Mouse (Mus musculus) heart, postnatal 25 days (tissue): Measurements from ENCODE around the gene Sox6. TPM values are rescaled to one million over a fixed set of nuclear protein-coding genes. Genes with fewer than 3 reads are reported as not detected.

Experiments
- DNase-seq: peaks from one replicate; pipeline ENCODE4 v3.0.0; 2022; ENCODE audit warnings: low spot score
- intact Hi-C: fragments of 180-260 bp; cut with DNase I; formaldehyde crosslinking; loops from one replicate; pipeline ENCODE4 v1.15.1; 2025
- total RNA-seq, 2 experiments: library from RNA; stranded (reverse); gene quantifications; 2 replicates each; pipeline ENCODE4 v1.2.3; 2021

The Sox6 gene
- total RNA-seq, 2 experiments from 2014 or later, result 27.4 to 36.9 TPM

DNA sequence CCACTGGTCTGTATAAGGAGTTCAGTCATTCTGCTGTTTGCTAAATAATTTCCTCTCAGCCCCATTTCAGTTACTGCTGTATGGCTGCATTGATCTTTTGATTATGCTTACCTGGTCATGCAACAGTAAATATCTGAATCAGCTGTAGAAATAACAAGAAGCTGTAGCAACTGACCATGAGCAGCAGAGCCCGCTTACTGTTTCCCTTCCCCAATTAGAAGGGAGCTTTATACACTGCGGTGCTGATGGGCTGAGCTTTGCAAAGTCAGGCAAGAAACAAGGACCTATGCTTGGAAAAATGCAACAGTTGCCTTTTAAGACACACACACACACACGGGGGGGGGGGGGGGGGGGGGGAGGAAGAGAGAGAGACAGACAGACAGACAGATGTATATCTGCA, 502.1 kb downstream of the Sox6 start:
- intact Hi-C loops, result no loop called here

GRCm38 (mm10) chr7:115531875-115532274, 506.7 kb downstream of the Sox6 start:
- intact Hi-C loops, result no loop called here
- DNase-seq, result no peak

More for the DNA sequence above, 502.1 kb downstream of the Sox6 start:
- DNase-seq, result no peak

DNA sequence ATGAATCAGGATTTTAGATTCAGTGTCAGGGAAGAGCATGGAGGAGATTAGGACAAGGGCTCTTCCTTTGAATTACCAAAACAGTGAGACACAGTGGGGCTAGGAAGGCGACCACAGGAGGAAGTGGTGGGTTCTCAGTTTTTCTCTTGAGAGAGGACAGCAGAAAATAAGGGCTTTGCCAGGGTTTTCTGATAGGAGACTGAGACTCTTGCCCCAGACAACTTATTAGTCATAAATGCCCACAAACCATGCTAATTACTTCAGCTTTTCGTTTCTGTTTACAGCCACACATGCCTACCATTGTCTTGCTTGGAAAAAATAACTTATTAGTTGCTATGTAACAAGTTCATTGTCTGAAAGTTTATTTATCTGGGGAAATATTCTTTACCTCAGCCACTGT, 507.4 kb downstream of the Sox6 start:
- no peak for DNase-seq
- intact Hi-C loops, result no loop called here

DNA sequence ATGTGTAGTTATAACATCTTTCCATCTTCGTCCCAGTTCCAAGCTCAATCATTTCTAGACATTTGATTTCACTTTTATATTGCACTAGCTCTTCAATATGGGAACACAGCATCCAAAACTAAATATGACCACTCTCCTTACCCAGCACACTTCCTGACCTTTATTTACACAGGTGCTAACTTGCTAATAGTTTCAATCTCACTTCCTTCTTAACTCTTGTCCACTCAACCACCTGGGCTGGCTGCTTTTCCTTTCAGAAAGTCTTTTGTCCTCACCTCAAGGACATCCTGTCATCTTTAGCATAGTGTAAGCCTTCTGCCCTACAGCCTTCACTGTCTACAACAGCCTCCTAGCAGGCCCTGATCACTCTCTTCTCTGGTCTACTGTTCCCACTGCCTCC, 520.9 kb downstream of the Sox6 start:
- DNase-seq, result no peak
- intact Hi-C loops, result no loop called here

GRCm38 (mm10) chr7:115513681-115514080, 524.9 kb downstream of the Sox6 start:
- intact Hi-C loops, result no loop called here
- no peak for DNase-seq

- DNase-seq, result no peak
- intact Hi-C loops, result no loop called here
Measured at GRCm38 (mm10) chr7:115511777-115512176, 526.8 kb downstream of the Sox6 start.

DNA sequence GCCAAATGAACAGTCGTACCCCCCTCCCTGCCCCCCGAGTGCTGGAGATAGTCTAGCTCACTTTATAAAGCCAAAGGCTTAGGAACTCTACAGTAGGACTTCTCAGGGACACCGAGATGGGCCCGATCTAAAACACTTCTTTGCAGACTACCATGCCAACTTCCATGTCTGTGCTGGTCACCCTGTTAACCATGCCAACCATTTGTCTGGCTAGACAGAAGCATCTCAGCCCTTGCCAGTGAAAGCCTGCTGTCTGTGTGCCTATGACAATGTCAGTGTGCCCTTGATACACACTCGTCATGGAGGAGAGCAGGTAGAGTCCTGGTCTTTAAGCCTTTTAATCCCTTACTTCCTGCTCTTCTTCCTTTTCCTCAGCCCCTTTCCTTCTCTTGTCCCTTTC, 527.5 kb downstream of the Sox6 start:
- intact Hi-C loops, result no loop called here
- no peak for DNase-seq

- intact Hi-C loops, result no loop called here
- DNase-seq, result no peak
Measured at GRCm38 (mm10) chr7:115510045-115510444, 528.6 kb downstream of the Sox6 start.

DNA sequence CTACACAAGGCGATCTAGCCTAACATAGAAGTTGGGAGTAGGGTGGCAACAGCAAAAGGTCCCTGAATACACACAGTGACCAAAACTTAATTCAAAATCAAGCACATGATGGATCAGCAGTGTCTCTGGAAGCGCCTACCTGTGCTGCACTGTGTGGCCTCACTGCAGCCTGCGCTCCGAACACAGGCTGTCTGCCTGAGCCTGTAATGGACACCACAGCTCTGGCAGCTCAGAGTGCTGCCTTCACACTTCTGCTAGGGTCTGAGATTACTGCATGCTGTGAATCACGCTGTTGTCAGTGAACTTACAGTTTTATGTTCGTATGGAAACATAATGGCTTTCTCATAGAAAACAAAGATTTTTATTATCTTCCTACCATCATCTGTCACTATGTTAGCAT, 532.2 kb downstream of the Sox6 start:
- no peak for DNase-seq
- intact Hi-C loops, result no loop called here

DNA sequence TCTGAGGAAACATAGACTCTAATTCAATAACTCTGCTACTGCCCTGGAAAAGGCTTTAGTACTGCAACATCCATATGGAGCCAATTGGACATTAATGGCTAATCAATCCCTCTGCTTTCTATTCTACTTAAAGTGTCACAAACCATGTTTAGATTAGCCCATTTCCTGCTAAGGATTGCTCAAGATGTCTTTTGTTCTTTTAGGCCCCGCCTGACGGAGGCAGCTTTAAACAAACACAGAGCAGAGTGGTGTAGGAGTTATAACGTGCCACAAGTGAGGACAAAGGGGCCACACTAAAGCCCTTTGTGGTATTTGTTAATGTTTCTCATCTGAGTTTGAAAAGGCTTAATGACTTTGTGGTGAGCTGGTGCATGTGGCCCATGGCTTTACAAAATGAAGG, 537.1 kb downstream of the Sox6 start:
- intact Hi-C loops, result no loop called here
- no peak for DNase-seq

DNA sequence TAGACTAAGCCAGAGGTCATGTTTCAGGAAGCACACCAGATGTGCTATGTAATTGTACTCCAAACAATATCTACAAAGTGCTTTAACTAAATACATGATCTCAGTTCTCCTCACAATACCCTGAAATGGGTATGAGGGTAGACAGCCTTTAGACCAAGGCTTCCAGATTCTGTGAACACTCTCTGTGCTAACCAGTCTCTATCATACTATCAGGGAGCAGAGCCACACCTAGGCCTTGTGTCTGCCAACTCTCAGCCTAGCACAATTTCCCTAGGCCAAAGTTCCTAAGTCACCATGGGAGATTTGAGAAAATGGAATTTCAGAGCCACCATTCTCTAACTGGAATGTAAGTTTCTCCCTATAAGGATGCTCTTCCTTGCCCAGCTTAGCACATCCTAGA, 537.8 kb downstream of the Sox6 start:
- DNase-seq, result no peak
- intact Hi-C loops, result no loop called here

DNA sequence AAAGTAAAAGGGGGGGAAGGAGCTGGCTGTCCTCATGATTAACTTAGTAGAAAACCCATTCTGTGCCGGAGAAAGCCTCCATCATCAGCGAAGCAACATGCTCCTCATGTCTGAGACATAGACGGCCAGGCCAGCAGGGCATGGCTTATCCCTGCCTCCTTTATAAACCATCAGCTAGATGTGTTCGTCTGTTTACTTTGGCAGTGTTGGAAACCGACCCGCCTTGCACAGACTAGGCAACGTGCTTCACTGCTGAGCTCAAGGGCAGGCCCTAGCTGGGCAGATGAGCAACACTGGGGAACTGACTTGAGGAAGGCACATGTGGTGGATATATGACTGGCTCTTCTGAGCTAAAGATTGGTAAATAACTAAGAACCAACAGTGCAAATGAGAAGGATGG, 538.4 kb downstream of the Sox6 start:
- no peak for DNase-seq
- intact Hi-C loops, result no loop called here

- no peak for DNase-seq
- intact Hi-C loops, result no loop called here
Measured at GRCm38 (mm10) chr7:115491721-115492120, 546.9 kb downstream of the Sox6 start.

DNA sequence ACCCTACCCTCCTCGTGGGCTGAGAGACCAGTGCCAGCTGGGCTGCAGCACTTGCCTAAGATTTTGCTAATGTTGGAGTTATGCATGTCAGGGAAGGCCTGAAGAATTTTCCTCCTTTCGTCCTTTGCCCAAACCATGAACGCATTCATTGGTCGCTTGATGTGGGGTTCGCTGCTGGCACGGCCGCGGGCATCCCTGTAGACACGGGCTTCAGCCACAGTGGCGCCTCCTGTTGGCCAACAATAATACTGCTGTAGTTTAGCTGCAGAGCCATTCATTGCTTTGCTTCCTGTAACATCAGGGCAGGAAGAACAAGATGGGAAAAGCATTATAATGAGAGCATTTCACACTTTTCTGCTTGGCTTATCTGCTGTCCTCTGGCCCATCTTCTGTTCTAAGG, 549.0 kb downstream of the Sox6 start:
- no peak for DNase-seq
- intact Hi-C loops, result no loop called here

GRCm38 (mm10) chr7:115486431-115486830, 552.2 kb downstream of the Sox6 start:
- DNase-seq, result no peak
- intact Hi-C loops, result no loop called here

DNA sequence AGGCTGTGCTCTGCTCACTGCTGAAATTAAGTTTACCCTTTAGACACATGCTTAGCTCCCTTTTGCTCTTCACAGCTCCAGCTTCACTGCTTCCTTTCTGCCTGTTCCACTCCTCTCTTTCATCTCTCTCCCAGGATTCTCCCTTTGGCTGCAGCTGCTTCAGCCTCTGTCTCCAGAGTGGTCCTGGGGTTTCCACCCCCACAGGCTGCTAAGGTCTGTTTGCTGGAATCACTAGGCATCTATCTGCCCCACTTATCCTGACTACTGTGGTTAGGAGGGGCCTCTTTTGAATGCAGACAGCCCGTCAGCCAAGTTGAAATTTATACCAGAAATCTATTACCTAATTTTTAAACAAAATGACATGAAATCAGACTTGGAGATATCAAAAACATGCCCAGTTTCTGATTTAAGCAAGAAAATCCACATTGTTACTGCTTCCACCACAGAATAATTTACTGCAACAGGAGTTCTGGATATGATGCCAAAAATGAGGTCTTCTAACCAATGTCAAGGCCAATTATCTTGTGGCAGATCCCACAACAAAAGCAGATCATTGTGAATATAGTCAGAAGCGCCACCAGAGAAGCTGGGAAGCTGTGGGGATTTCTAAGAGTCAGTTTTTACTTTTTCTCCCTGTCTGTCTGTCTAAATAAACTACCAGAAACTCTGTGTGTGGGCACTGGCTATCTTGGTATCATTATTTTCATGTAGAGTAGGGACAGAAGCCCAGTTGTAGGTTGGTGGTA, 552.8 kb downstream of the Sox6 start:
- no peak for DNase-seq
- intact Hi-C loops, result no loop called here

- DNase-seq, result no peak
- intact Hi-C loops, result no loop called here
Measured at GRCm38 (mm10) chr7:115477763-115478162, 560.8 kb downstream of the Sox6 start.

- intact Hi-C loops, result no loop called here
- DNase-seq, result no peak
Measured at GRCm38 (mm10) chr7:115476881-115477665, 561.5 kb downstream of the Sox6 start.

- DNase-seq, result no peak
- intact Hi-C loops, result no loop called here
Measured at GRCm38 (mm10) chr7:115475176-115475575, 563.4 kb downstream of the Sox6 start.

- intact Hi-C loops, result no loop called here
Measured at GRCm38 (mm10) chr7:115474115-115474514, 564.5 kb downstream of the Sox6 start.

GRCm38 (mm10) chr7:115472850-115473249, 565.7 kb downstream of the Sox6 start:
- intact Hi-C loops, result no loop called here
- DNase-seq, result peak; percentile 26

More at GRCm38 (mm10) chr7:115474115-115474514, 564.5 kb downstream of the Sox6 start:
- no peak for DNase-seq
